Mouse (Mus musculus) neural tube, embryonic 15.5 days (tissue): ENCODE measurements around the gene Cxcl17. TPM values are rescaled to one million over a fixed set of nuclear protein-coding genes. Genes with fewer than 3 reads are reported as not detected.

Experiments used
- ATAC-seq: fragments of 200-750 bp; cut with Nextera tagmentation; 2 replicates; pipeline ENCODE4 v1.8.0; 2017; ENCODE audit warnings: mild to moderate bottlenecking, moderate TSS enrichment, moderate library complexity; ENCODE audit not compliant: low FRiP score
- H3K27ac ChIP-seq: fragments of 300-500 bp; sonication (generic); replicated peaks from 2 replicates; pipeline ENCODE4 v1.5.1; 2015; ENCODE audit warnings: mild to moderate bottlenecking, inconsistent platforms
- H3K27me3 ChIP-seq: fragments of 300-500 bp; sonication (generic); replicated peaks from 2 replicates; pipeline ENCODE4 v1.6.1; 2015; ENCODE audit warnings: inconsistent platforms
- H3K36me3 ChIP-seq: fragments of 300-500 bp; sonication (generic); 2 replicates; pipeline ENCODE4 v1.6.1; 2015; ENCODE audit warnings: inconsistent platforms
- H3K4me1 ChIP-seq: fragments of 300-500 bp; sonication (generic); 2 replicates; pipeline ENCODE4 v1.6.1; 2015; ENCODE audit warnings: inconsistent platforms
- H3K4me2 ChIP-seq: fragments of 300-500 bp; sonication (generic); 2 replicates; pipeline ENCODE4 v1.6.1; 2015; ENCODE audit warnings: inconsistent platforms, mild to moderate bottlenecking, moderate library complexity
- H3K4me3 ChIP-seq: fragments of 300-500 bp; sonication (generic); replicated peaks from 2 replicates; pipeline ENCODE4 v1.5.1; 2015; ENCODE audit warnings: mild to moderate bottlenecking, inconsistent platforms
- H3K9ac ChIP-seq: fragments of 300-500 bp; sonication (generic); replicated peaks from 2 replicates; pipeline ENCODE4 v1.6.1; 2015; ENCODE audit warnings: mild to moderate bottlenecking, inconsistent platforms
- H3K9me3 ChIP-seq: fragments of 300-500 bp; sonication (generic); replicated peaks from 2 replicates; pipeline ENCODE4 v1.6.1; 2016; ENCODE audit warnings: inconsistent platforms
- WGBS: fragments of 180-500 bp; shearing (Covaris S2); methylation state at CpG from one replicate; pipeline ENCODE4 v1.1.7; 2015; ENCODE audit warnings: mixed read lengths; 5-methylcytosine and 5-hydroxymethylcytosine counted together
- polyA plus RNA-seq: library from polyadenylated mRNA; unstranded; fragments of >200 nt; fragmentation: Nextera tagmentation; extraction: Ambion mirVana; gene quantifications from 2 replicates; pipeline ENCODE4 v1.2.1, GENCODE M21; 2015

Gene Cxcl17
- polyA plus RNA-seq, 1 experiment from 2014 or later = 1.6 TPM

GRCm38 (mm10) chr7:25396621-25397020 is 16.1 kb downstream of the Cxcl17 start:
- Histone ChIP-seq H3K4me1 (peaks cover 47% of the 10 kb centered on the region), H3K27me3 (no peaks in the 10 kb centered on the region), H3K4me2 (peak overlapping the region; percentile 75), H3K36me3 (no peaks in the 10 kb centered on the region), H3K4me3 (peak overlapping the region; percentile 74), H3K27ac (peak overlapping the region; percentile 85), H3K9me3 (no peaks in the 10 kb centered on the region), H3K9ac (no peak overlapping the region)
- ATAC-seq = peak; percentile 1; the same call in 1 of the 2 replicates
- 87% methylated on average over 14 of the region's 14 CpGs for WGBS

- 6% methylated on average over 52 of the region's 52 CpGs for WGBS
- peak; percentile 97 for ATAC-seq
- no peaks in the 10 kb centered on the region for H3K9me3 ChIP-seq
These were observed 16.8 kb downstream of the Cxcl17 start for GRCm38 (mm10) chr7:25395558-25396521.

DNA sequence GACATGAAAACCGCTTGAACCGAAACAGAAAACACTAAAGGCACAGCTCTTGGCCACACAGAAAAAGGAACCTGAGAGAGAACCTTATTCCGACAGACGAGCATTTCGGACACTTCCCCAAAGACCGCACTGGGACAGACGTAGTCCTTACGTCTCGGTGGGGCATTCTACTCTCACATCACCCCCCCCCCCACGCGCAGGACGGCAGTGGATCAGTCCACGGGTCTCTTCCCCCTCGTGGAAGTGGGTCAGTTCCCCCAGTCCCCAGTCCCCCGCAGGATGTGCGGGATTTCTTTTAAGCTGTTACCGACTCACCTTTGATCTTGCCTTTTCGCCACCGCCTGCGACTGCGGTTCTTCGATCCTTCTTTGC is 17.5 kb downstream of the Cxcl17 start:
- ATAC-seq = peak; percentile 65
- H3K4me1 ChIP-seq = peaks cover 58% of the 10 kb centered on the region
- peak overlapping the region; percentile 74 for H3K4me3 ChIP-seq
- WGBS = under 1% methylated on average over 22 of the region's 22 CpGs
- H3K27me3 ChIP-seq = no peaks in the 10 kb centered on the region
- peak overlapping the region; percentile 85 for H3K27ac ChIP-seq
- H3K36me3 ChIP-seq = no peaks in the 10 kb centered on the region
- H3K9ac ChIP-seq = peak overlapping the region; percentile 68
- no peaks in the 10 kb centered on the region for H3K9me3 ChIP-seq
- H3K4me2 ChIP-seq = peak overlapping the region; percentile 75

More at GRCm38 (mm10) chr7:25395558-25396521, 16.8 kb downstream of the Cxcl17 start:
- Histone ChIP-seq H3K27me3 (no peaks in the 10 kb centered on the region), H3K9ac (peak overlapping the region; percentile 68), H3K36me3 (no peaks in the 10 kb centered on the region), H3K4me3 (peak overlapping the region; percentile 74), H3K27ac (peak overlapping the region; percentile 85), H3K4me2 (peak overlapping the region; percentile 75), H3K4me1 (peaks cover 52% of the 10 kb centered on the region)

GRCm38 (mm10) chr7:25394754-25395153 is 17.9 kb downstream of the Cxcl17 start:
- Histone ChIP-seq H3K9ac (peak overlapping the region; percentile 68), H3K27ac (peak overlapping the region; percentile 85), H3K9me3 (no peaks in the 10 kb centered on the region), H3K27me3 (no peaks in the 10 kb centered on the region), H3K4me1 (peaks cover 62% of the 10 kb centered on the region), H3K36me3 (no peaks in the 10 kb centered on the region), H3K4me3 (peak overlapping the region; percentile 74), H3K4me2 (peak overlapping the region; percentile 75)
- 9% methylated on average over 7 of the region's 7 CpGs for WGBS
- no peak for ATAC-seq

- H3K27me3 ChIP-seq = no peaks in the 10 kb centered on the region
- peak overlapping the region; percentile 68; the same call in 1 of the 2 replicates for H3K9ac ChIP-seq
- 0 out of 2 replicates have a peak, but pooled peaks cover 8% of the 10 kb centered on the region for H3K36me3 ChIP-seq
- H3K9me3 ChIP-seq = no peaks in the 10 kb centered on the region
- WGBS = 72% methylated on average over 8 of the region's 8 CpGs
- H3K4me2 ChIP-seq = peak overlapping the region; percentile 75
- H3K4me3 ChIP-seq = peak overlapping the region; percentile 74
- H3K27ac ChIP-seq = no peak overlapping the region
- ATAC-seq = no peak
- H3K4me1 ChIP-seq = peaks cover 68% of the 10 kb centered on the region
These were observed 19.1 kb downstream of the Cxcl17 start for GRCm38 (mm10) chr7:25393451-25394210.

GRCm38 (mm10) chr7:25392851-25393250 is 19.8 kb downstream of the Cxcl17 start:
- Histone ChIP-seq H3K9me3 (no peaks in the 10 kb centered on the region), H3K4me2 (peak overlapping the region; percentile 75; the same call in 1 of the 2 replicates), H3K36me3 (peaks cover 14% of the 10 kb centered on the region), H3K9ac (0 out of 2 replicates have a peak overlapping the region, but pooled peaks have one; percentile 26), H3K4me1 (peaks cover 62% of the 10 kb centered on the region), H3K27me3 (no peaks in the 10 kb centered on the region), H3K27ac (no peak overlapping the region), H3K4me3 (no peak overlapping the region)
- no peak for ATAC-seq
- WGBS = 58% methylated on average over 7 of the region's 7 CpGs

DNA sequence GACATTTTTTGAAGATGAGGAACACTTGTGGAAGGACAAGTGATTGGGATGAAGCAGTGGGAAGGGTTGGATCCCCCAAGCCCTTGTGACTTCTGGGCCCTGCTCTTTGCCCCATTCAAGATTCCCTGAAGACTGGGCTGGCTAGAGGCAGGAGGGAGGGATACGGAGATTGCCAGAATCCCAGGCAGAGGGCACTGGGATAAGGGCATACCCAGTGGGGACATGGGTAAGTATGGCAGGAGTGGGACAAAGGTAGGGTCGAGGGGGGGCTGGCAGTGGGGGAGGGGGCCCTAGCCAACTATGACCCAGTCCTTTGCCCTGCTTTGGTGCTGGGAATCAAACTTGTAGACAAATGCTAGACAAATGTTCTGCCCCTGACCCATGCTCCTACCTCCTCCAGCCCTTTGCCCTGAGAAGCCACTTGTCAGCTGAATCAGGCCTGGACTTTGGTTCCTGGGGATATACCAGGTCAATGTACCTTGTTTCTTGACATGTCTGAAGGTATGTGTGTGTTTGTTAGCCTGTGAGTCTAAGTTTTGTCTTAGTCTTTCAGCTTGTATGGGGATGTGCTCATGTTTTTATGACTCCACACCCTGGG is 20.7 kb downstream of the Cxcl17 start:
- no peak overlapping the region for H3K27ac ChIP-seq
- 72% methylated on average over 2 of the region's 2 CpGs for WGBS
- no peak for ATAC-seq
- H3K4me1 ChIP-seq = peaks cover 60% of the 10 kb centered on the region
- H3K36me3 ChIP-seq = peaks cover 23% of the 10 kb centered on the region
- H3K27me3 ChIP-seq = no peaks in the 10 kb centered on the region
- no peak overlapping the region for H3K9ac ChIP-seq
- no peak overlapping the region for H3K4me3 ChIP-seq
- no peak overlapping the region for H3K4me2 ChIP-seq
- H3K9me3 ChIP-seq = no peaks in the 10 kb centered on the region

GRCm38 (mm10) chr7:25390986-25391385 is 21.7 kb downstream of the Cxcl17 start:
- ATAC-seq = no peak
- peaks cover 60% of the 10 kb centered on the region for H3K4me1 ChIP-seq
- 58% methylated on average over 2 of the region's 2 CpGs for WGBS

DNA sequence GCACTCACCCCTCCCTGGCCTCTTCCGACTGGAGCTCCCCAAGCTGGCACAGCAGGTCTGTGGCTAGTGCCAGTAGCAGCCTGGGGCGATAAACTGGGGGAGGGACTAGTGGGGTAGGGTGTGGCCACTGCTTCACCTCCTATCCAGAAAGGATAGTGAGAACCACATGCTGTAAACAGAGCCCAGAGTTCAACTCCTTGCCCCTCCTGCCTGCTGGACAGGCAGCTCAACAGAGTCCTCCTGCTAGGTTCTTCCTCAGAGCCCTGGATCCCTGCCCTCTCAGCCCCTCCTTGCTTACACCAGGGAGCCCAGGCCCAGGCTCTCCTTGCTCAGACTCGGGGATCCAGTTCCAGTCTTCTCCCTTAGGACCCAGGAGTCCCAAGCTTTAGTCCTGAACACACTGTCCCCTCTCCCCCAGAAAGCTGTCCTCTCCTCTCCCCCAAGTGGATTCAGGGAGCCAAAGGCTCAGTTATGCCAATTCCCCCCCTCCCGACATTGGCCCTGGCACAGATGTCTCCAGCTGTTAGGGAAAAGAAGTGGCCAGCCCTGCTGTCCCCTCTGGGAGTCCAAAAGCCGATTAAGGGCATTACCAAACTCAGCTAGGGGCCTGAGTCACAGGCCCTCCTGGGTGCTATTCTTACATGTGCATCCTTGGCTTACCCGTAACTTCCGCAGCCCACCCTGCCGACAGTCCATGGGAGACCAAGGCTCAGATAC is 22.5 kb downstream of the Cxcl17 start:
- no peak overlapping the region for H3K4me2 ChIP-seq
- 44% methylated on average over 8 of the region's 8 CpGs for WGBS
- H3K4me3 ChIP-seq = no peak overlapping the region
- no peak overlapping the region for H3K27ac ChIP-seq
- ATAC-seq = no peak
- H3K9me3 ChIP-seq = no peaks in the 10 kb centered on the region
- H3K9ac ChIP-seq = no peak overlapping the region; the same call in 1 of the 2 replicates
- peaks cover 66% of the 10 kb centered on the region for H3K4me1 ChIP-seq
- H3K36me3 ChIP-seq = peaks cover 38% of the 10 kb centered on the region
- no peaks in the 10 kb centered on the region for H3K27me3 ChIP-seq

More at GRCm38 (mm10) chr7:25390986-25391385, 21.7 kb downstream of the Cxcl17 start:
- Histone ChIP-seq H3K27me3 (no peaks in the 10 kb centered on the region), H3K4me3 (no peak overlapping the region), H3K9ac (no peak overlapping the region), H3K9me3 (no peaks in the 10 kb centered on the region), H3K4me2 (no peak overlapping the region), H3K36me3 (peaks cover 31% of the 10 kb centered on the region), H3K27ac (no peak overlapping the region)

GRCm38 (mm10) chr7:25388916-25389315 is 23.8 kb downstream of the Cxcl17 start:
- H3K27ac ChIP-seq = no peak overlapping the region
- no peak overlapping the region for H3K4me3 ChIP-seq
- WGBS = 93% methylated on average over 7 of the region's 7 CpGs
- no peak overlapping the region for H3K4me2 ChIP-seq
- no peaks in the 10 kb centered on the region for H3K27me3 ChIP-seq
- no peaks in the 10 kb centered on the region for H3K9me3 ChIP-seq
- peaks cover 49% of the 10 kb centered on the region for H3K36me3 ChIP-seq
- no peak for ATAC-seq
- peaks cover 56% of the 10 kb centered on the region for H3K4me1 ChIP-seq
- no peak overlapping the region for H3K9ac ChIP-seq
